Mouse (Mus musculus) bone marrow macrophage, adult 2 months (primary cell): ENCODE results near the gene Kif21b. TPM values are rescaled to one million over a fixed set of nuclear protein-coding genes. Genes with fewer than 3 reads are reported as not detected.

Source experiments
- H3K27ac ChIP-seq: 2 replicates; pipeline ENCODE4 v1.5.1; 2012; ENCODE audit warnings: low read depth, low read length; ENCODE audit not compliant: insufficient read depth
- H3K4me1 ChIP-seq: 2 replicates; pipeline ENCODE4 v1.6.1; 2012; ENCODE audit warnings: low read length; ENCODE audit not compliant: control insufficient read depth, insufficient read depth
- H3K4me3 ChIP-seq: 2 replicates; pipeline ENCODE4 v1.5.1; 2012; ENCODE audit warnings: mild to moderate bottlenecking, low read length, moderate library complexity; ENCODE audit not compliant: insufficient read depth
- CTCF ChIP-seq: IDR thresholded peaks from 2 replicates; pipeline ENCODE4 v1.5.1; 2012; ENCODE audit warnings: low read depth, mild to moderate bottlenecking, low read length, moderate library complexity
- POLR2A ChIP-seq: IDR thresholded peaks from 2 replicates; pipeline ENCODE4 v1.6.1; 2012; ENCODE audit warnings: mild to moderate bottlenecking, low read depth, low read length, borderline replicate concordance
- polyA plus RNA-seq: library from polyadenylated mRNA; stranded (reverse); fragments of >200 nt; gene quantifications from 2 replicates; pipeline ENCODE4 v1.2.4, GENCODE M21; 2012; ENCODE audit not compliant: missing spikeins, insufficient read depth, insufficient read length

The Kif21b gene
- polyA plus RNA-seq, 1 experiment: 17.9 TPM

- peaks cover 11% of the 10 kb centered on the region for H3K4me1 ChIP-seq
- H3K27ac ChIP-seq: no peak overlapping the region
- no peak overlapping the region for H3K4me3 ChIP-seq
- TF ChIP-seq CTCF: no peak
- TF ChIP-seq POLR2A: no peak
Observed at GRCm38 (mm10) chr1:136151371-136151770, 20.2 kb downstream of the Kif21b start.

- TF ChIP-seq POLR2A (no peak), CTCF (no peak)
- Histone ChIP-seq H3K4me1 (peaks cover 4% of the 10 kb centered on the region), H3K4me3 (no peak overlapping the region), H3K27ac (no peak overlapping the region)
Observed at GRCm38 (mm10) chr1:136156304-136156703, 25.1 kb downstream of the Kif21b start.

- Histone ChIP-seq H3K4me1 (peaks cover 9% of the 10 kb centered on the region), H3K4me3 (no peak overlapping the region), H3K27ac (no peak overlapping the region)
- no peak for TF ChIP-seq POLR2A
Observed at GRCm38 (mm10) chr1:136156951-136157350, 25.8 kb downstream of the Kif21b start.

- Histone ChIP-seq H3K27ac (no peak overlapping the region), H3K4me1 (peaks cover 10% of the 10 kb centered on the region), H3K4me3 (no peak overlapping the region)
- TF ChIP-seq CTCF (no peak), POLR2A (no peak)
Observed at GRCm38 (mm10) chr1:136159830-136160229, 28.6 kb downstream of the Kif21b start.

- peaks cover 10% of the 10 kb centered on the region for H3K4me1 ChIP-seq
- H3K27ac ChIP-seq: no peak overlapping the region
- H3K4me3 ChIP-seq: no peak overlapping the region
- TF ChIP-seq POLR2A (no peak), CTCF (no peak)
Observed at GRCm38 (mm10) chr1:136160297-136160696, 29.1 kb downstream of the Kif21b start.

GRCm38 (mm10) chr1:136160930-136161329, 29.7 kb downstream of the Kif21b start:
- no peak overlapping the region for H3K27ac ChIP-seq
- no peak for TF ChIP-seq POLR2A
- TF ChIP-seq CTCF: no peak
- peaks cover 10% of the 10 kb centered on the region for H3K4me1 ChIP-seq
- H3K4me3 ChIP-seq: no peak overlapping the region

- no peak overlapping the region for H3K4me3 ChIP-seq
- H3K27ac ChIP-seq: no peak overlapping the region
- peaks cover 10% of the 10 kb centered on the region for H3K4me1 ChIP-seq
- TF ChIP-seq CTCF (no peak), POLR2A (no peak)
Observed at GRCm38 (mm10) chr1:136161333-136161921, 30.2 kb downstream of the Kif21b start.

- TF ChIP-seq POLR2A (no peak), CTCF (no peak)
- H3K4me1 ChIP-seq: peaks cover 13% of the 10 kb centered on the region
- no peak overlapping the region for H3K4me3 ChIP-seq
- no peak overlapping the region for H3K27ac ChIP-seq
Observed at GRCm38 (mm10) chr1:136165436-136165835, 34.2 kb downstream of the Kif21b start.

- TF ChIP-seq POLR2A: no peak
- no peak for TF ChIP-seq CTCF
- Histone ChIP-seq H3K4me1 (peaks cover 3% of the 10 kb centered on the region; the same call in 1 of the 2 replicates), H3K27ac (no peak overlapping the region), H3K4me3 (no peak overlapping the region)
Observed at GRCm38 (mm10) chr1:136167657-136168056, 36.5 kb downstream of the Kif21b start.

GRCm38 (mm10) chr1:136170109-136170508, 38.9 kb downstream of the Kif21b start:
- TF ChIP-seq POLR2A: no peak
- TF ChIP-seq CTCF: peak; percentile 63
- Histone ChIP-seq H3K4me3 (no peak overlapping the region), H3K4me1 (peaks cover 3% of the 10 kb centered on the region; the same call in 1 of the 2 replicates), H3K27ac (no peak overlapping the region)

- Histone ChIP-seq H3K4me3 (no peak overlapping the region), H3K27ac (no peak overlapping the region), H3K4me1 (peaks cover 3% of the 10 kb centered on the region; the same call in 1 of the 2 replicates)
- TF ChIP-seq CTCF (no peak), POLR2A (no peak)
Observed at GRCm38 (mm10) chr1:136172696-136173095, 41.5 kb downstream of the Kif21b start.

GRCm38 (mm10) chr1:136174101-136174606, 43.0 kb downstream of the Kif21b start:
- Histone ChIP-seq H3K4me1 (peaks cover 4% of the 10 kb centered on the region; the same call in 1 of the 2 replicates), H3K4me3 (no peak overlapping the region), H3K27ac (no peak overlapping the region)
- TF ChIP-seq POLR2A: no peak
- TF ChIP-seq CTCF: no peak
